32 mouse cellular contexts compared by ENCODE assay signal in genomic region chr9:57227203-57227602, GRCm38 (mm10). TPM values are rescaled to one million over a fixed set of nuclear protein-coding genes. Genes with fewer than 3 reads are reported as not detected.
DNase-seq lines count a peak whose midpoint lies in the region; TF ChIP-seq lines count a peak whose summit lies in the region.
"Had no signal": no experiment of that assay in that cellular context is flagged by ENCODE, and none has a peak within 500 bp of the region (broad histone marks: within the 10 kb centered on the region; RNA-seq: fewer than 3 reads in every experiment).

No protein-coding gene starts in this region.

- no peak; a peak in 1 of 4 replicates for TF ChIP-seq EP300 in MEL (IDR thresholded peaks at IDR 0.05; ENCODE audit: low read depth in 1 of 2, low read length in 2 of 2)

- TF ChIP-seq POLR2A in MEL (IDR thresholded peaks at IDR 0.05; ENCODE audit: control insufficient read depth in 1 of 2, insufficient read depth in 1 of 2, low read depth in 1 of 2, low read length in 2 of 2, poor library complexity in 1 of 2): no peak

- no peaks in the 10 kb centered on the region for H3K27me3 ChIP-seq in MEL (ENCODE audit: control insufficient read depth in 1 of 2, insufficient read depth in 2 of 2, low read length in 2 of 2)
- H3K27me3 ChIP-seq: forebrain, embryonic 13.5 days had no signal

- H3K4me3 ChIP-seq in MEL (ENCODE audit: control insufficient read depth in 1 of 2, insufficient read depth in 1 of 2, low read depth in 2 of 2, low read length in 2 of 2): no peak overlapping the region
- H3K4me3 ChIP-seq: forebrain, embryonic 10.5 days; forebrain, embryonic 13.5 days; heart, adult 2 months; heart, embryonic 12.5 days; heart, embryonic 15.5 days had no signal

- H3K9ac ChIP-seq in MEL (ENCODE audit: control insufficient read depth, low read depth, low read length, poor library complexity, severe bottlenecking): peak overlapping the region; percentile 62
- H3K9ac ChIP-seq: forebrain, embryonic 13.5 days; heart, embryonic 12.5 days; heart, embryonic 15.5 days; hindbrain, embryonic 14.5 days had no signal

- H3K4me1 ChIP-seq in MEL (ENCODE audit: control insufficient read depth in 1 of 2, insufficient read depth in 2 of 2, low read length in 2 of 2): peaks cover 33 to 57% of the 10 kb centered on the region in 2 experiments
- H3K4me1 ChIP-seq: forebrain, embryonic 13.5 days had no signal

- no peaks in the 10 kb centered on the region for H3K79me2 ChIP-seq in MEL (ENCODE audit: control insufficient read depth, insufficient read depth, low read length, poor library complexity)

- peaks cover 0 to 53% of the 10 kb centered on the region in 2 experiments; a peak in 2 of 4 replicates for H3K36me3 ChIP-seq in MEL (ENCODE audit: control insufficient read depth in 1 of 2, insufficient read depth in 2 of 2, low read length in 2 of 2)
- H3K36me3 ChIP-seq: forebrain, embryonic 10.5 days; heart, embryonic 12.5 days; heart, embryonic 15.5 days had no signal

- H3K9me3 ChIP-seq in MEL (replicated peaks; ENCODE audit: insufficient read depth, low read length): no peaks in the 10 kb centered on the region
- H3K9me3 ChIP-seq: forebrain, embryonic 10.5 days; forebrain, embryonic 13.5 days; heart, embryonic 12.5 days; heart, embryonic 15.5 days had no signal

- H3K27ac ChIP-seq in MEL (ENCODE audit: control insufficient read depth, low read depth, low read length): peak overlapping the region; percentile 96
- H3K27ac ChIP-seq: forebrain, embryonic 10.5 days; forebrain, embryonic 13.5 days; heart, adult 2 months; heart, embryonic 15.5 days; hindbrain, embryonic 14.5 days had no signal

- no peak for TF ChIP-seq RAD21 in MEL (IDR thresholded peaks at IDR 0.05; ENCODE audit: low read depth, low read length)

- intact Hi-C loops in left cerebral cortex, postnatal 10 days (cut with DNase I): loop anchor here (10.0 kb wide), 1 partner anchor 302 kb away; the partner anchor contains the start of gene Snx33

- no peak for TF ChIP-seq CTCF in MEL (IDR thresholded peaks at IDR 0.05 in 2 of 3, conservative IDR thresholded peaks at IDR 0.05 in 1 of 3; ENCODE audit: control insufficient read depth in 1 of 3, insufficient read depth in 1 of 3, low read depth in 2 of 3, low read length in 3 of 3, poor library complexity in 1 of 3, severe bottlenecking in 1 of 3)

- peak; percentile 31 for DNase-seq in kidney, adult 18-20 months
- no peak for DNase-seq in kidney, postnatal 4 days
- DNase-seq in MEL (ENCODE audit: low read depth, low spot score): no peak
- peak; percentile 64 for DNase-seq in kidney, adult 9 months
- peak; percentile 34 for DNase-seq in kidney, postnatal 14 days
- no peak for DNase-seq in left cerebral cortex, postnatal 10 days (ENCODE audit: extremely low spot score in 1 of 2, low spot score in 2 of 2)
- no peak for DNase-seq in right cerebral cortex, adult 18-20 months
- no peak for DNase-seq in right cerebral cortex, postnatal 4 days
- DNase-seq: adrenal gland, adult 8-10 months; adrenal gland, postnatal 36 days; cerebellum, adult 18-20 months; cerebellum, adult 9-10 months; cerebellum, postnatal 14 days; gastrocnemius, postnatal 10 days; gastrocnemius, postnatal 36 days; heart, postnatal 10 days; heart, postnatal 36 days had no signal

TF ChIP-seq in MEL, 35 proteins besides CTCF, POLR2A, EP300 and RAD21:
- TF ChIP-seq ZKSCAN1 (IDR thresholded peaks at IDR 0.05; ENCODE audit: low read depth, low read length) (no peak), KAT2A (conservative IDR thresholded peaks at IDR 0.05; ENCODE audit: low read depth, low read length) (no peak), GABPA (IDR thresholded peaks at IDR 0.05; ENCODE audit: low read depth, low read length) (no peak), NELFE (IDR thresholded peaks at IDR 0.05; ENCODE audit: low read depth, low read length) (no peak), ZC3H11A (IDR thresholded peaks at IDR 0.05; ENCODE audit: low read depth, low read length) (no peak), E2F4 (IDR thresholded peaks at IDR 0.05; ENCODE audit: borderline replicate concordance, low read depth, low read length) (no peak), TCF12 (IDR thresholded peaks at IDR 0.05; ENCODE audit: low read depth, low read length) (no peak)

RNA-seq across cellular contexts. Expression of gene Trcg1, which starts 9.2 kb away (rescaled TPM):
- not detected in 2 replicates for total RNA-seq in MEL (2012; rRNA removed)
- polyA plus RNA-seq in MEL (2012; ENCODE audit: insufficient read depth in 1 of 2, insufficient read length in 2 of 2, low read depth in 1 of 2, low replicate concordance in 2 of 2, missing spikeins in 1 of 2): not detected
- not detected for total RNA-seq in left cerebral cortex, postnatal 10 days (2021)
- total RNA-seq: adrenal gland, adult 8-10 months; adrenal gland, postnatal 36 days; gastrocnemius, adult 18-20 months; gastrocnemius, postnatal 10 days; gastrocnemius, postnatal 36 days; granulocyte monocyte progenitor cell, adult 5-6 weeks; heart, adult 2 months; heart, postnatal 10 days; heart, postnatal 36 days had no signal
- polyA plus RNA-seq: activated CD4-positive, CD25-positive, alpha-beta regulatory T cell, adult 4 months; C2C12; CD4-positive, CD25-positive, alpha-beta regulatory T cell, adult 4 months; embryonic facial prominence, embryonic 11.5 days; embryonic facial prominence, embryonic 14.5 days; forebrain, embryonic 13.5 days; forebrain, embryonic 16.5 days; heart, adult 2 months; heart, embryonic 12.5 days; heart, embryonic 15.5 days; hindbrain, embryonic 11.5 days; hindbrain, embryonic 14.5 days had no signal

RNA-seq across cellular contexts. Expression of gene 1700017B05Rik, which starts 35.2 kb away (rescaled TPM):
- total RNA-seq in MEL (2012; rRNA removed): 52.7 and 55.7 TPM in 2 replicates
- 10 to 100 TPM in 1 of 2 experiments, not detected in 1; 76.5 TPM for polyA plus RNA-seq in MEL (2012; ENCODE audit: insufficient read depth in 1 of 2, insufficient read length in 2 of 2, low read depth in 1 of 2, low replicate concordance in 2 of 2, missing spikeins in 1 of 2)
- total RNA-seq in left cerebral cortex, postnatal 10 days (2021): 10 to 100 TPM; 12.1 to 15.7 TPM

Comparison
In these comparisons a context has a peak if more than half of its experiments do, and no peak if none do; other contexts are left out.
1. DNase-seq: peak in kidney, adult 18-20 months (single experiment), kidney, adult 9 months (single experiment) and kidney, postnatal 14 days (single experiment); none in kidney, postnatal 4 days (0 of 2), MEL (single experiment), left cerebral cortex, postnatal 10 days (0 of 2), right cerebral cortex, adult 18-20 months (single experiment) and right cerebral cortex, postnatal 4 days (single experiment).